Mouse (Mus musculus) CH12.LX (cell line): ENCODE results near the gene Psmg4. TPM values are rescaled to one million over a fixed set of nuclear protein-coding genes. Genes with fewer than 3 reads are reported as not detected.

Source experiments
- DNase-seq: peaks from one replicate; pipeline ENCODE4 v3.0.0-alpha.2; 2013; ENCODE audit errors: extremely low read depth
- H3K27ac ChIP-seq: 2 replicates; pipeline ENCODE4 v1.5.1; 2012; ENCODE audit warnings: low read depth, mild to moderate bottlenecking, control low read depth, moderate library complexity; ENCODE audit not compliant: insufficient read depth
- H3K27me3 ChIP-seq: replicated peaks from 2 replicates; pipeline ENCODE3; 2012; ENCODE audit warnings: inconsistent platforms
- H3K36me3 ChIP-seq, 2 experiments: replicated peaks in 1 of 2; 2 replicates each; pipeline versions ENCODE3 to v1.6.1; 2012; ENCODE audit warnings: inconsistent platforms in 1 of 2, low read length in 1 of 2, mild to moderate bottlenecking in 1 of 2, mixed read lengths in 1 of 2, moderate library complexity in 1 of 2; ENCODE audit not compliant: control insufficient read depth in 1 of 2, insufficient read depth in 1 of 2
- H3K4me1 ChIP-seq, 2 experiments: 2 replicates each; pipeline ENCODE4 v1.6.1; 2012; ENCODE audit warnings: inconsistent platforms in 1 of 2, moderate library complexity in 1 of 2; ENCODE audit not compliant: insufficient read depth in 2 of 2, control insufficient read depth in 1 of 2
- H3K4me2 ChIP-seq: 2 replicates; pipeline ENCODE4 v1.6.1; 2012; ENCODE audit warnings: low read depth, mild to moderate bottlenecking, control low read depth; ENCODE audit not compliant: poor library complexity, insufficient read depth, severe bottlenecking
- H3K4me3 ChIP-seq, 3 experiments: fragments of 150-350 bp in 1 of 3; sonication (generic) in 1 of 3; replicated peaks in 1 of 3; 2 replicates each; pipeline versions ENCODE3 to v1.5.1; 2011 to 2012; ENCODE audit warnings: low read depth in 2 of 3, low read length in 2 of 3, mild to moderate bottlenecking in 2 of 3, moderate library complexity in 2 of 3, control low read depth in 1 of 3, improper control_type of control experiment in 1 of 3, inconsistent platforms in 1 of 3, mixed read lengths in 1 of 3; ENCODE audit not compliant: poor library complexity in 1 of 3
- H3K79me2 ChIP-seq: replicated peaks from 2 replicates; pipeline ENCODE4 v1.6.1; 2012; ENCODE audit warnings: mild to moderate bottlenecking, moderate library complexity; ENCODE audit not compliant: control insufficient read depth, poor library complexity, insufficient read depth, severe bottlenecking; ENCODE audit errors: extremely low read depth
- H3K9ac ChIP-seq: 2 replicates; pipeline ENCODE4 v1.6.1; 2012; ENCODE audit warnings: low read depth, mild to moderate bottlenecking, control low read depth, moderate library complexity; ENCODE audit not compliant: insufficient read depth
- H3K9me3 ChIP-seq: replicated peaks from 2 replicates; pipeline ENCODE3; 2012; ENCODE audit warnings: low read length, inconsistent platforms, mixed read lengths
- CHD1 ChIP-seq: IDR thresholded peaks from 2 replicates; pipeline ENCODE4 v1.6.1; 2012; ENCODE audit warnings: low read depth, low read length, improper control_type of control experiment, inconsistent platforms
- CHD2 ChIP-seq: IDR thresholded peaks from 2 replicates; pipeline ENCODE4 v1.6.1; 2011; ENCODE audit warnings: low read length, improper control_type of control experiment
- CTCF ChIP-seq, 2 experiments: IDR thresholded peaks in 1 of 2; conservative IDR thresholded peaks in 1 of 2; 2 replicates each; pipeline ENCODE4 v1.5.1; 2011 to 2012; ENCODE audit warnings: low read depth in 2 of 2, low read length in 2 of 2, improper control_type of control experiment in 1 of 2, inconsistent platforms in 1 of 2, mild to moderate bottlenecking in 1 of 2, moderate library complexity in 1 of 2
- E2F4 ChIP-seq: IDR thresholded peaks from 2 replicates; pipeline ENCODE4 v1.6.1; 2011; ENCODE audit warnings: low read depth, low read length, improper control_type of control experiment; ENCODE audit not compliant: insufficient replicate concordance
- ELF1 ChIP-seq: IDR thresholded peaks from 2 replicates; pipeline ENCODE4 v1.6.1; 2014; ENCODE audit warnings: low read depth, mild to moderate bottlenecking, inconsistent platforms, low read length, improper control_type of control experiment
- ETS1 ChIP-seq: conservative IDR thresholded peaks from 2 replicates; pipeline ENCODE4 v1.6.1; 2012; ENCODE audit warnings: low read depth, mild to moderate bottlenecking, inconsistent platforms, low read length, improper control_type of control experiment, moderate library complexity
- GABPA ChIP-seq: IDR thresholded peaks from 2 replicates; pipeline ENCODE4 v1.6.1; 2012; ENCODE audit warnings: low read depth, low read length, improper control_type of control experiment, inconsistent platforms; ENCODE audit not compliant: insufficient replicate concordance
- JUN ChIP-seq: IDR thresholded peaks from 2 replicates; pipeline ENCODE4 v1.6.1; 2011; ENCODE audit warnings: low read depth, mild to moderate bottlenecking, low read length, improper control_type of control experiment, moderate library complexity; ENCODE audit not compliant: insufficient read depth
- JUND ChIP-seq: conservative IDR thresholded peaks from 2 replicates; pipeline ENCODE4 v1.6.1; 2011; ENCODE audit warnings: low read depth, low read length, improper control_type of control experiment
- KAT2A ChIP-seq: IDR thresholded peaks from 2 replicates; pipeline ENCODE4 v1.6.1; 2012; ENCODE audit warnings: low read length, improper control_type of control experiment, inconsistent platforms; ENCODE audit not compliant: insufficient replicate concordance
- MAZ ChIP-seq: IDR thresholded peaks from 2 replicates; pipeline ENCODE4 v1.6.1; 2012; ENCODE audit warnings: low read depth, mild to moderate bottlenecking, inconsistent platforms, low read length, improper control_type of control experiment, moderate library complexity
- NELFE ChIP-seq: IDR thresholded peaks from 2 replicates; pipeline ENCODE4 v1.6.1; 2011; ENCODE audit warnings: low read depth, low read length, improper control_type of control experiment
- NRF1 ChIP-seq: IDR thresholded peaks from 2 replicates; pipeline ENCODE4 v1.6.1; 2014; ENCODE audit warnings: low read depth, mild to moderate bottlenecking, inconsistent platforms, low read length, improper control_type of control experiment, moderate library complexity
- POLR2AphosphoS2 ChIP-seq: IDR thresholded peaks from 2 replicates; pipeline ENCODE4 v1.6.1; 2011; ENCODE audit warnings: low read depth, low read length, improper control_type of control experiment
- RCOR1 ChIP-seq: conservative IDR thresholded peaks from 2 replicates; pipeline ENCODE4 v1.6.1; 2012; ENCODE audit warnings: low read depth, mild to moderate bottlenecking, inconsistent platforms, low read length, improper control_type of control experiment
- SIN3A ChIP-seq: IDR thresholded peaks from 2 replicates; pipeline ENCODE4 v1.6.1; 2012; ENCODE audit warnings: low read length, improper control_type of control experiment, inconsistent platforms
- TCF12 ChIP-seq: IDR thresholded peaks from 2 replicates; pipeline ENCODE4 v1.6.1; 2014; ENCODE audit warnings: low read depth, mild to moderate bottlenecking, inconsistent platforms, low read length, improper control_type of control experiment
- UBTF ChIP-seq: IDR thresholded peaks from 2 replicates; pipeline ENCODE4 v1.6.1; 2012; ENCODE audit warnings: low read depth, mild to moderate bottlenecking, inconsistent platforms, low read length, improper control_type of control experiment, moderate library complexity
- USF1 ChIP-seq: IDR thresholded peaks from 2 replicates; pipeline ENCODE4 v1.6.1; 2014; ENCODE audit warnings: low read depth, mild to moderate bottlenecking, inconsistent platforms, low read length, improper control_type of control experiment
- USF2 ChIP-seq: conservative IDR thresholded peaks from 2 replicates; pipeline ENCODE4 v1.6.1; 2011; ENCODE audit warnings: low read depth, low read length, improper control_type of control experiment
- ZKSCAN1 ChIP-seq: IDR thresholded peaks from 2 replicates; pipeline ENCODE4 v1.6.1; 2012; ENCODE audit warnings: low read depth, inconsistent platforms, low read length, improper control_type of control experiment, borderline replicate concordance
- ZMIZ1 ChIP-seq: IDR thresholded peaks from 2 replicates; pipeline ENCODE4 v1.6.1; 2012; ENCODE audit warnings: low read depth, mild to moderate bottlenecking, inconsistent platforms, low read length, improper control_type of control experiment
- ZNF384 ChIP-seq: IDR thresholded peaks from 2 replicates; pipeline ENCODE4 v1.6.1; 2012; ENCODE audit warnings: low read depth, low read length, improper control_type of control experiment, inconsistent platforms
- dilution Hi-C: fragments of 300-500 bp; cut with MboI; formaldehyde crosslinking; loops from 2 replicates; pipeline ENCODE4 v1.14.3; 2020; ENCODE audit warnings: low sequenced_read_pairs; ENCODE audit not compliant: extremely low pct_unique_long_range_greater_than_20kb, extremely low pct_ligation_motif_present
- in situ Hi-C: fragments of 300-500 bp; cut with MboI; formaldehyde crosslinking; loops from 3 replicates; pipeline ENCODE4 v1.14.3; 2019; ENCODE audit warnings: low sequenced_read_pairs, low pct_ligation_motif_present, low pct_unique_long_range_greater_than_20kb, mixed read lengths
- polyA plus RNA-seq: library from polyadenylated mRNA; unstranded; fragments of >175 nt; gene quantifications from 2 replicates; pipeline ENCODE4 v1.2.1, GENCODE M21; 2012; ENCODE audit warnings: low read depth; ENCODE audit not compliant: insufficient read length
- total RNA-seq, 2 experiments: library from RNA; depleted of rRNA; stranded (reverse); fragments of 300-350 nt in 1 of 2; fragments of >200 nt in 1 of 2; gene quantifications; 2 replicates each; pipeline ENCODE4 v1.2.3; 2012 to 2014

The Psmg4 gene
- total and polyA plus RNA-seq, 3 experiments, result 120 to 234 (median 194) TPM

DNA sequence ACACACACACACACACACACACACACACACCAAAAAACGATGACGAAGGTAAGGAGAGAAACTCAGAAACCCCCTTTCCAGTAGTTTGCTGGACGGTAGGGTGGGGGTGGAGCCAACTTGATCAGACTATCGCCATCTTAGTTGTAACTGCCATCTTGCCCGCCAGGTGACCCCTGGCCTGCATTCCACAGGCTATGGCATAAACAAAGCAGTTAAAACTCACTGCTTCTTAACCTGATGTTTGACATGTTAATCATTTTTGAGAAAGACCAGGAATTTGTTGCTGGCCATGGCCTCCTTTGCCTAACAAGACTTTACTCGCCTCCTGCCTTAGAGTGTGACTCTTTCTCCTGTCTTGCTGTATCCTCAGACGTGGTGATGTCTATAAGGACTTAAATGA is 10.1 kb upstream of the Psmg4 start:
- no peak overlapping the region for H3K27ac ChIP-seq
- H3K9me3 ChIP-seq, result no peaks in the 10 kb centered on the region
- no peak for DNase-seq
- no peaks in the 10 kb centered on the region for H3K27me3 ChIP-seq
- no peaks in the 10 kb centered on the region for H3K36me3 ChIP-seq
- no peak for TF ChIP-seq CHD1
- no peak for TF ChIP-seq RCOR1
- no peak for TF ChIP-seq POLR2AphosphoS2
- no peak for TF ChIP-seq GABPA
- no peak for TF ChIP-seq ZMIZ1
- TF ChIP-seq ZKSCAN1, result no peak
- no peak for TF ChIP-seq JUND
- TF ChIP-seq E2F4, result no peak
- TF ChIP-seq TCF12, result no peak
- TF ChIP-seq ELF1, result no peak
- TF ChIP-seq USF1, result no peak
- no peak for TF ChIP-seq CHD2
- TF ChIP-seq JUN, result no peak
- no peak for TF ChIP-seq MAZ
- TF ChIP-seq NRF1, result no peak
- no peak for TF ChIP-seq SIN3A
- no peak for TF ChIP-seq KAT2A
- no peak for TF ChIP-seq NELFE
- TF ChIP-seq UBTF, result no peak
- TF ChIP-seq CTCF (conservative IDR thresholded peaks at IDR 0.05 in 1 of 2, IDR thresholded peaks at IDR 0.05 in 1 of 2; ENCODE audit: low read depth in 2 of 2, low read length in 2 of 2), result no peak
- no peak overlapping the region for H3K4me2 ChIP-seq
- no peaks in the 10 kb centered on the region for H3K79me2 ChIP-seq
- no peak overlapping the region for H3K4me3 ChIP-seq
- peaks cover 3 to 33% of the 10 kb centered on the region in 2 experiments for H3K4me1 ChIP-seq
- dilution Hi-C loops, result no loop called here
- H3K9ac ChIP-seq, result no peak overlapping the region
- in situ Hi-C loops, result loop anchor here (10.0 kb wide), 1 partner anchor 198 kb away; no protein-coding TSS in a partner anchor

DNA sequence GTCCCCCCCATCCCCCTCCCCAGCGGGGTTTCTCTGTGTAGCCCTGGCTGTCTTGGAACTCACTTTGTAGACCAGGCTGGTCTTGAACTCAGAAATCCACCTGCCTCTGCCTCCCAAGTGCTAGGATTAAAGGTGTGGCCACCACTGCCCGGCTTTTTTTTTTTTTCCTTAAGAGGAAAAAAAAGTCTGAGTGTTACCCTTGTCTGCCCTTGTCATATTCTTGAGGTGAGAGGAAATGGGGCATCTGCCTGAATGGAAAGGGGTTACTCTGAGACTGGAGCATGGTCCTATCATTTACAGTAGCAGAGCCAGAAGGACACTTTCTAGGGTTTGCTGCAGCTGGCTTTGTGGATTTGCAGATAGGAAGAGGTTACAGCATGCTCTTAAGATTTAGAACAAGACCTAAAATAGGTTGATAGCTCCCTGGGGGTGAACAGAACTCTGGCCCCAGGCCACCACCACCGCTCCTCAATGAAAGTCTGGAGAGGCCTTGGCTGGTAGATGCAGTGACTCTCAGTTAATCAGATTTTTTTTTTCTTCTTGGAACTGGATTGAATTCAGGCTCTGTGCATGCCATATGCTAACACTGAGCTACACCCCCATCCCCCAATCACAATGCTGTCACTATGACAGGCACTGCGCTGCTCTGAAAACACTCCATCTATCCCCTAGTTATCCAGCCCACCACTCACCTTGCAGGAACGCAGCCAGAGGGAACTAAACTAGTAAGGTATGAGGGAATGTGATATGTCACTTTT is 9.3 kb upstream of the Psmg4 start:
- TF ChIP-seq ZNF384 (no peak), POLR2AphosphoS2 (no peak), CTCF (conservative IDR thresholded peaks at IDR 0.05 in 1 of 2, IDR thresholded peaks at IDR 0.05 in 1 of 2; ENCODE audit: low read depth in 2 of 2, low read length in 2 of 2) (no peak), USF2 (no peak), ETS1 (no peak)
- Histone ChIP-seq H3K4me3 (no peak overlapping the region), H3K4me2 (no peak overlapping the region), H3K27me3 (no peaks in the 10 kb centered on the region), H3K27ac (no peak overlapping the region), H3K36me3 (no peaks in the 10 kb centered on the region), H3K9ac (no peak overlapping the region), H3K9me3 (peaks cover 4% of the 10 kb centered on the region), H3K79me2 (no peaks in the 10 kb centered on the region), H3K4me1 (peaks cover 3 to 28% of the 10 kb centered on the region in 2 experiments)
- dilution Hi-C loops, result no loop called here
- DNase-seq, result no peak
- in situ Hi-C loops, result loop anchor here (10.0 kb wide), 1 partner anchor 199 kb away; no protein-coding TSS in a partner anchor
